17 mouse cellular contexts compared by ENCODE assay signal in the genomic region with DNA sequence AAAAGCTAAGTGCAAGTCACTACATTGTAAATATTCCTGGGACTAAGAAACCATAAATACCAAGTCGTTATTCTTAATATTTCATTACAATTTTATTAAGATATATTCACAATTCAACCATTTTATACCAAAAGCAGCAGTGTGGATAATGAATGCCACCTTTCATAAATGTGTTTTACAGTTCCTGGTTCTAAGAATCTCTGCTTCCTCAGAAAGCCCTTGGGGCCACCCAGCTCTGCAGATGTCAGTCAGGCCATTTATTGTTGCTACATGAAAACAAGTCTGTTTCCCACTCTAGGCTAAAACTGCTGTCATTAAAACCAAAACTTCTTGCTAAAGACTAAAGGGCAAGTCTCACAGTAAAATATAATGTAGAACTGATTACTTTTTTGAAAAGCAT. TPM values are rescaled to one million over a fixed set of nuclear protein-coding genes. Genes with fewer than 3 reads are reported as not detected.
"Had no signal": no experiment of that assay in that cellular context is flagged by ENCODE, and none has a peak within 500 bp of the region (broad histone marks: within the 10 kb centered on the region; RNA-seq: fewer than 3 reads in every experiment).

No protein-coding gene starts in this region.

- H3K36me3 ChIP-seq: liver, embryonic 13.5 days had no signal

- ATAC-seq: intestine, postnatal 0 days had no signal

- H3K4me3 ChIP-seq: left cerebral cortex, adult 2 months; liver, embryonic 13.5 days had no signal

- H3K27me3 ChIP-seq: liver, embryonic 13.5 days had no signal

- DNase-seq: kidney, adult 2 months; kidney, postnatal 14 days; kidney, postnatal 4 days; layer of hippocampus, postnatal 36 days; left cerebral cortex, postnatal 4 days; liver, embryonic 13.5 days; lung, adult 2 months; lung, postnatal 14 days; lung, postnatal 4 days; midbrain, embryonic 14.5 days; thymus, adult 18-20 months; thymus, postnatal 36 days had no signal

- H3K27ac ChIP-seq: left cerebral cortex, adult 2 months; liver, embryonic 13.5 days had no signal

- H3K9me3 ChIP-seq: liver, embryonic 13.5 days had no signal

- H3K9ac ChIP-seq: liver, embryonic 13.5 days had no signal

- H3K4me2 ChIP-seq: liver, embryonic 13.5 days; midbrain, embryonic 11.5 days had no signal

RNA-seq across cellular contexts. Expression of a gene that starts 24.4 kb away (rescaled TPM):
- total RNA-seq: megakaryocyte progenitor cell, adult 5-6 weeks; megakaryocyte-erythroid progenitor cell, adult 5-6 weeks had no signal
